Mouse (Mus musculus) lung, embryonic 14.5 days (tissue): Measurements from ENCODE around the gene Cybb. TPM values are rescaled to one million over a fixed set of nuclear protein-coding genes. Genes with fewer than 3 reads are reported as not detected.

Experiments
- ATAC-seq: fragments of 200-750 bp; cut with Nextera tagmentation; 2 replicates; pipeline ENCODE4 v1.8.0; 2017; ENCODE audit warnings: mild to moderate bottlenecking, moderate TSS enrichment, moderate library complexity; ENCODE audit not compliant: insufficient read depth
- DNase-seq: peaks from one replicate; pipeline ENCODE4 v3.0.0-alpha.2; 2015
- H3K27ac ChIP-seq: fragments of 300-500 bp; sonication (generic); 2 replicates; pipeline ENCODE4 v1.5.1; 2014; ENCODE audit warnings: low read depth, mild to moderate bottlenecking, moderate library complexity
- H3K27me3 ChIP-seq: fragments of 300-500 bp; sonication (generic); 2 replicates; pipeline ENCODE4 v1.6.1; 2014; ENCODE audit warnings: low read length, control low read depth; ENCODE audit not compliant: insufficient read depth
- H3K36me3 ChIP-seq: fragments of 300-500 bp; sonication (generic); 2 replicates; pipeline ENCODE4 v1.6.1; 2014; ENCODE audit warnings: control low read depth; ENCODE audit not compliant: insufficient read depth
- H3K4me1 ChIP-seq: fragments of 300-500 bp; sonication (generic); 2 replicates; pipeline ENCODE4 v1.6.1; 2014; ENCODE audit warnings: antibody characterized with exemption, control low read depth; ENCODE audit not compliant: insufficient read depth
- H3K4me2 ChIP-seq: fragments of 300-500 bp; sonication (generic); 2 replicates; pipeline ENCODE4 v1.6.1; 2014; ENCODE audit warnings: mild to moderate bottlenecking
- H3K4me3 ChIP-seq: fragments of 300-500 bp; sonication (generic); 2 replicates; pipeline ENCODE4 v1.5.1; 2014; ENCODE audit warnings: low read depth, low read length
- H3K9ac ChIP-seq: fragments of 300-500 bp; sonication (generic); 2 replicates; pipeline ENCODE4 v1.6.1; 2014
- H3K9me3 ChIP-seq: fragments of 300-500 bp; sonication (generic); 2 replicates; pipeline ENCODE4 v1.6.1; 2016; ENCODE audit warnings: low read depth, low read length, control low read depth
- CTCF ChIP-seq: IDR thresholded peaks from 2 replicates; pipeline ENCODE4 v1.5.1; 2016; ENCODE audit warnings: antibody characterized with exemption, low read depth
- WGBS: fragments of 180-500 bp; shearing (Covaris S2); extraction: QIAGEN DNeasy Blood & Tissue Kit; methylation state at CpG from one replicate; pipeline ENCODE4 v1.1.7; 2014; 5-methylcytosine and 5-hydroxymethylcytosine counted together
- polyA plus RNA-seq: library from polyadenylated mRNA; unstranded; fragments of >200 nt; fragmentation: Nextera tagmentation; extraction: Ambion mirVana; gene quantifications from 2 replicates; pipeline ENCODE4 v1.2.1, GENCODE M21; 2014

The Cybb gene
- polyA plus RNA-seq, 1 experiment from 2014 or later, result 2.1 TPM

DNA sequence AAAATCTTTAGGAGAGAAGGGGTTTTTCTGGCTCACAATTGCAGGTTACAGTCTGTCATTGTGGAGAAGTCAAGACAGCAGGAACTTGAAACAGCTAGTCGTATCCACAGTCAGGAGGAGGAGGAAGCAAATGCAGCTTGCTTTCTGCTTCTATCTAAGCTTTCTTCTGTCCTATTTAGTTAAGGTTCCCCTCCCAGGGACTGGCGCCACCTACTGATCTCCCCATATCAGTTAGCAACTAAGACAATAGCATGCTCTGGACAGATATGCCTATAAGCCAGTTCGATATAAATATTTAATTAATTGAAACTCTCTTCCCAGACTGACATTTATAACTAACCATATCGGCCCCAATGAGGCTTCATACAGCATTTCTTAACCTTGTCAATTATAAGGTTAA is 46.5 kb downstream of the Cybb start:
- WGBS, result 61% methylated on average over 4 of the region's 4 CpGs
- H3K36me3 ChIP-seq, result no peaks in the 10 kb centered on the region
- no peak for TF ChIP-seq CTCF
- no peak overlapping the region for H3K27ac ChIP-seq
- ATAC-seq (no peak), DNase-seq (no peak)
- no peaks in the 10 kb centered on the region for H3K9me3 ChIP-seq
- H3K4me3 ChIP-seq, result no peak overlapping the region
- H3K4me1 ChIP-seq, result no peaks in the 10 kb centered on the region
- H3K4me2 ChIP-seq, result no peak overlapping the region
- no peak overlapping the region for H3K9ac ChIP-seq
- H3K27me3 ChIP-seq, result no peaks in the 10 kb centered on the region

DNA sequence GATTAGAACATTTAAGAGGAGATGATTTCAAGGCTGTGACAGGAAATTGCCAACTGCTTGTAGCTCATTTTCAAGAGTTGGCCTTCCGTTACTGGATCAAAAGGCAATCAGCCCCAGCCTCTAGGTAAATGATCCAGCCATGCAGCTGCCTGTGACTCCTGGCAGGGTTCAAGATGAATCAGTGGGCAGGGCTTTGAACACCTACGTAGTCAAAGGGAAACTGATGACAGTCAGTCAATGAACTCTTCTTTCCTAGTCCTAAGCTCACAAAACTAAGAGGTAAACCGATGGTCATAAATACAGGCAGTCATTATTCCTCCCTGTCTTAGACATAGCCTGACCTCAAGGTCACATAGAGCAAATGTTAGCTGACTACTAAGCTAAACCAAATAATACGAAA is 47.0 kb downstream of the Cybb start:
- no peak for DNase-seq
- Histone ChIP-seq H3K9ac (no peak overlapping the region), H3K4me3 (no peak overlapping the region), H3K27me3 (no peaks in the 10 kb centered on the region), H3K36me3 (no peaks in the 10 kb centered on the region), H3K9me3 (no peaks in the 10 kb centered on the region), H3K4me1 (no peaks in the 10 kb centered on the region), H3K27ac (no peak overlapping the region), H3K4me2 (no peak overlapping the region)
- no peak for TF ChIP-seq CTCF
- ATAC-seq, result no peak
- 78% methylated on average over 4 of the region's 4 CpGs for WGBS

DNA sequence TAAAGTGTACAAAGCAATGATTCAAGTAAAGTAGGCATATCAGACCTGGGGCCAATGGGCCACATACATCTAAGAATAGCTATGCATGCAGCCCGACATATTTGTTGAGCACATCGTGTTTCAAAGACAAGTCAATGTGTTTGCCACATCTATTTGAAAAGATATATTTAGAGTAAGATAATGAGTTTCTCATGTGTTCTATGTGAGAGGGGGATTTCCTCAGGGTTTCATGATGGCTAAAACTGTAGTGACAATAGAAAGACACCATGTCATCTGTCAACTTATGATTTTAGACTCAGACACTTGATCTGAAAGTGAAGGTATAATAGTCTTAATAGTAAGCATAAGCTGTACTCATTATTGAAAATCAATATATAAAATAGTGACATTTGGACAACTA is 48.3 kb downstream of the Cybb start:
- no peak for ATAC-seq
- no peak for DNase-seq
- no peak overlapping the region for H3K4me2 ChIP-seq
- no peaks in the 10 kb centered on the region for H3K4me1 ChIP-seq
- TF ChIP-seq CTCF, result no peak
- H3K27ac ChIP-seq, result no peak overlapping the region
- WGBS, result 78% methylated on average over 2 of the region's 2 CpGs
- no peak overlapping the region for H3K4me3 ChIP-seq
- no peaks in the 10 kb centered on the region for H3K36me3 ChIP-seq
- H3K9me3 ChIP-seq, result no peaks in the 10 kb centered on the region
- H3K9ac ChIP-seq, result no peak overlapping the region
- no peaks in the 10 kb centered on the region for H3K27me3 ChIP-seq

DNA sequence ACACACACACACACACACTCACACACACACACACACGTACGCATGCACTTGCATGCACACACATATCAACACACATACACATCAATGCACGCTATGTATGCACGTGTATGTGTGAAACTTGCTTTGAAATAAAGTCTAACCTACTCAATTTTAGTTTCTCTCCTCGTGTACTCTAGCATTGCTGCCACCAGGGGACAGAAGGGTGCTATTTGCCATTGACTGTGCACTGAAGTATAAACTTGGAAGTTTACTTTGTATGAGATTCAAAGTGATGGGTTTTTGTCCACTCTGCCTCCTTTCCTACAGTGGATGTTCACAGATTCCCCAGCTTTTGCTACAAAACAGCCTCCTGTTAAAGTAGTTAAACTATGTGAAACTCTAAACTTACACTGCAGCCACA is 73.7 kb downstream of the Cybb start:
- H3K27ac ChIP-seq, result no peak overlapping the region
- DNase-seq (no peak), ATAC-seq (no peak)
- no peak for TF ChIP-seq CTCF
- WGBS, result 75% methylated on average over 5 of the region's 5 CpGs
- no peaks in the 10 kb centered on the region for H3K27me3 ChIP-seq
- H3K36me3 ChIP-seq, result no peaks in the 10 kb centered on the region
- no peak overlapping the region for H3K4me2 ChIP-seq
- no peak overlapping the region for H3K4me3 ChIP-seq
- H3K9me3 ChIP-seq, result no peaks in the 10 kb centered on the region
- no peaks in the 10 kb centered on the region for H3K4me1 ChIP-seq
- no peak overlapping the region for H3K9ac ChIP-seq

Other genes with a start within 250 kb of the Cybb start
- gene Gm14862, start 230.9 kb downstream of the Cybb start, polyA plus RNA-seq, result 0.25 TPM in 1 of 2 replicates, not detected in the other
- gene Xk, start 215.0 kb downstream of the Cybb start, polyA plus RNA-seq, result 2.7 and 3.5 TPM in 2 replicates
- gene H2al1m, start 204.0 kb downstream of the Cybb start, polyA plus RNA-seq, result not detected in 2 replicates
- gene H2al1k, start 137.1 kb downstream of the Cybb start, polyA plus RNA-seq, result not detected in 2 replicates
- gene H2al1o, start 84.6 kb upstream of the Cybb start, polyA plus RNA-seq, result not detected in 2 replicates
- 47.4 and 54.5 TPM in 2 replicates for gene Dynlt3, start 175.2 kb upstream of the Cybb start, polyA plus RNA-seq